ENCODE assay signal across 16 mouse cellular contexts in genomic region chr15:80505086-80505485, GRCm38 (mm10). TPM values are rescaled to one million over a fixed set of nuclear protein-coding genes. Genes with fewer than 3 reads are reported as not detected.
DNase-seq lines count a peak whose midpoint lies in the region; ATAC-seq and TF ChIP-seq lines count a peak whose summit lies in the region.
"Had no signal": no experiment of that assay in that cellular context is flagged by ENCODE, and none has a peak within 500 bp of the region (broad histone marks: within the 10 kb centered on the region; RNA-seq: fewer than 3 reads in every experiment).

No protein-coding gene starts in this region.

- H3K4me1 ChIP-seq in cerebellum, adult 2 months (ENCODE audit: control insufficient read depth, insufficient read depth, low read length) = peaks cover 27% of the 10 kb centered on the region
- H3K4me1 ChIP-seq in hindbrain, embryonic 16.5 days (ENCODE audit: control insufficient read depth, insufficient read depth, low read depth, low read length) = peaks cover 3% of the 10 kb centered on the region; the same call in 1 of the 2 replicates
- H3K4me1 ChIP-seq: heart, embryonic 15.5 days; kidney, embryonic 15.5 days had no signal

- peak; percentile 30; the same call in 1 of the 2 replicates for ATAC-seq in hindbrain, embryonic 16.5 days

- no peak overlapping the region; the same call in 1 of the 2 replicates for H3K9ac ChIP-seq in hindbrain, embryonic 16.5 days (ENCODE audit: low read depth, low read length)
- H3K9ac ChIP-seq: heart, embryonic 15.5 days; kidney, embryonic 15.5 days; neural tube, embryonic 13.5 days had no signal

- H3K36me3 ChIP-seq in hindbrain, embryonic 16.5 days (ENCODE audit: control insufficient read depth, insufficient read depth, low read length) = no peaks in the 10 kb centered on the region
- H3K36me3 ChIP-seq: heart, embryonic 15.5 days; kidney, embryonic 15.5 days; neural tube, embryonic 13.5 days had no signal

- H3K4me2 ChIP-seq in hindbrain, embryonic 16.5 days (ENCODE audit: low read length) = no peak overlapping the region
- H3K4me2 ChIP-seq: heart, embryonic 15.5 days; kidney, embryonic 15.5 days; neural tube, embryonic 13.5 days had no signal

- DNase-seq in gastrocnemius, postnatal 14 days = peak; percentile 16
- DNase-seq in gastrocnemius, adult 18-20 months (ENCODE audit: low spot score) = no peak
- DNase-seq in ZHBTc4 (ENCODE audit: low read depth, low spot score) = peak; percentile 18
- peak; percentile 54 to 67 for DNase-seq in cerebellum, adult 2 months
- DNase-seq in spleen, postnatal 14 days (ENCODE audit: low spot score in 2 of 2) = no peak
- no peak for DNase-seq in ovary, postnatal 10 days (ENCODE audit: low spot score)
- no peak for DNase-seq in kidney, adult 8-10 months
- DNase-seq: liver; lung, adult 2 months had no signal

- H3K9me3 ChIP-seq in hindbrain, embryonic 16.5 days (ENCODE audit: control insufficient read depth, low read length) = no peaks in the 10 kb centered on the region
- H3K9me3 ChIP-seq: heart, embryonic 15.5 days; kidney, embryonic 15.5 days; neural tube, embryonic 13.5 days had no signal

- no peak for TF ChIP-seq CTCF in cerebellum, adult 2 months (IDR thresholded peaks at IDR 0.05; ENCODE audit: borderline replicate concordance, insufficient read depth, low read depth, low read length)

- H3K27me3 ChIP-seq in cerebellum, adult 2 months (ENCODE audit: control insufficient read depth, insufficient read depth, low read length) = no peaks in the 10 kb centered on the region
- H3K27me3 ChIP-seq in hindbrain, embryonic 16.5 days (replicated peaks; ENCODE audit: control insufficient read depth, insufficient read depth, low read length) = no peaks in the 10 kb centered on the region
- H3K27me3 ChIP-seq: heart, embryonic 15.5 days; kidney, embryonic 15.5 days; neural tube, embryonic 13.5 days had no signal

- no peak overlapping the region for H3K27ac ChIP-seq in cerebellum, adult 2 months (ENCODE audit: insufficient read depth, low read length)
- H3K27ac ChIP-seq in hindbrain, embryonic 16.5 days (ENCODE audit: low read depth, low read length) = no peak overlapping the region
- H3K27ac ChIP-seq: heart, embryonic 15.5 days; kidney, embryonic 15.5 days; layer of hippocampus, adult 2 months; neural tube, embryonic 13.5 days had no signal

- H3K4me3 ChIP-seq in cerebellum, adult 2 months (replicated peaks; ENCODE audit: insufficient read depth, low read depth, low read length) = no peak overlapping the region
- no peak overlapping the region for H3K4me3 ChIP-seq in hindbrain, embryonic 16.5 days (ENCODE audit: low read length)
- H3K4me3 ChIP-seq: heart, embryonic 15.5 days; kidney, embryonic 15.5 days; layer of hippocampus, adult 2 months; neural tube, embryonic 13.5 days had no signal

- 17% methylated on average over 4 of the region's 4 CpGs for WGBS in cerebellum, adult 2 months
- WGBS in hindbrain, embryonic 16.5 days = 9% methylated on average over 4 of the region's 4 CpGs

- TF ChIP-seq POLR2A in cerebellum, adult 2 months (IDR thresholded peaks at IDR 0.05; ENCODE audit: borderline replicate concordance, insufficient read depth, low read length) = no peak

- intact Hi-C loops in gastrocnemius, postnatal 14 days (cut with DNase I; ENCODE audit: low total_unique reads) = no loop called here

RNA-seq across cellular contexts. Expression of gene Enthd1, which starts 59.9 kb away (rescaled TPM):
- total RNA-seq in gastrocnemius, postnatal 14 days (2021) = not detected
- not detected for total RNA-seq in gastrocnemius, adult 18-20 months (2021)
- polyA plus RNA-seq in cerebellum, adult 2 months (2012; rRNA removed) = not detected in 2 replicates
- not detected in 2 replicates for polyA plus RNA-seq in hindbrain, embryonic 16.5 days (2015; fragmentation: Nextera tagmentation; extraction: Ambion mirVana)
- total RNA-seq: adrenal gland, postnatal 4 days; common myeloid progenitor, adult 5-6 weeks; layer of hippocampus, adult 2 months had no signal
- polyA plus RNA-seq: heart, embryonic 15.5 days; kidney, embryonic 15.5 days; lung, adult 2 months; neural tube, embryonic 13.5 days had no signal

Comparison
In these comparisons a context has a peak if more than half of its experiments do, and no peak if none do; other contexts are left out.
1. DNase-seq: peak in gastrocnemius, postnatal 14 days (single experiment), ZHBTc4 (single experiment) and cerebellum, adult 2 months (2 of 2); none in gastrocnemius, adult 18-20 months (single experiment), spleen, postnatal 14 days (0 of 2), ovary, postnatal 10 days (single experiment) and kidney, adult 8-10 months (0 of 2).